Mouse (Mus musculus): ENCODE measurements around the gene Rab31. TPM values are rescaled to one million over a fixed set of nuclear protein-coding genes. Genes with fewer than 3 reads are reported as not detected.

The Rab31 gene
- total RNA-seq, 2 experiments from 2014 or later = 25.7 to 28.7 TPM

GRCm38 (mm10) chr17:65607574-65608311 lies 164.8 kb downstream of the Rab31 start:
- no peak for DNase-seq
- intact Hi-C loops (cut with DNase I) = no loop called here

- DNase-seq = no peak
- intact Hi-C loops (cut with DNase I) = no loop called here
These were observed 166.5 kb downstream of the Rab31 start for GRCm38 (mm10) chr17:65606014-65606413.

- DNase-seq = no peak
- intact Hi-C loops (cut with DNase I) = no loop called here
These were observed 167.7 kb downstream of the Rab31 start for GRCm38 (mm10) chr17:65604892-65605291.

- intact Hi-C loops (cut with DNase I) = no loop called here
- DNase-seq = no peak
These were observed 168.2 kb downstream of the Rab31 start for GRCm38 (mm10) chr17:65604315-65604714.

Other genes with a start within 250 kb of the Rab31 start
- not detected for gene Tmem232, start 232.0 kb downstream of the Rab31 start, total RNA-seq (2021)
- 10 to 100 TPM; 84.0 to 95.2 TPM for gene Vapa, start 159.2 kb downstream of the Rab31 start, total RNA-seq (2021)
- under 1 TPM in 1 of 2 experiments, not detected in 1; 0.19 TPM for gene Txndc2, start 130.6 kb downstream of the Rab31 start, total RNA-seq (2021)
- gene Ppp4r1, start 9.8 kb upstream of the Rab31 start, total RNA-seq (2021) = 10 to 100 TPM; 51.8 to 58.6 TPM
- gene Ralbp1, start 113.0 kb upstream of the Rab31 start, total RNA-seq (2021) = 10 to 100 TPM; 38.1 to 38.9 TPM
- gene Twsg1, start 178.5 kb upstream of the Rab31 start, total RNA-seq (2021) = 10 to 100 TPM; 68.2 to 69.8 TPM

Measured in heart, postnatal 14 days (tissue).